Mouse (Mus musculus): ENCODE measurements around the gene Rpl22l1. TPM values are rescaled to one million over a fixed set of nuclear protein-coding genes. Genes with fewer than 3 reads are reported as not detected.

Rpl22l1 gene
- total RNA-seq, 2 experiments from 2014 or later, result 126 to 178 TPM

Other genes with a start within 250 kb of the Rpl22l1 start
- not detected for gene Slc2a2, start 107.5 kb upstream of the Rpl22l1 start, total RNA-seq (2021)
- under 1 TPM; 0.48 to 0.56 TPM for gene Eif5a2, start 24.2 kb upstream of the Rpl22l1 start, total RNA-seq (2021)
- gene Gm1527, start 87.2 kb downstream of the Rpl22l1 start, total RNA-seq (2021), result not detected